Mouse (Mus musculus) liver, embryonic 13.5 days (tissue): ENCODE measurements around the gene Bri3bp. TPM values are rescaled to one million over a fixed set of nuclear protein-coding genes. Genes with fewer than 3 reads are reported as not detected.

ENCODE experiments used
- ATAC-seq: fragments of 200-750 bp; cut with Nextera tagmentation; 2 replicates; pipeline ENCODE4 v1.8.0; 2017; ENCODE audit warnings: low read depth, mild to moderate bottlenecking, moderate number of reproducible peaks, moderate library complexity
- DNase-seq: peaks from one replicate; pipeline ENCODE4 v3.0.0; 2022
- H3K27ac ChIP-seq: fragments of 300-500 bp; sonication (generic); 2 replicates; pipeline ENCODE4 v1.5.1; 2015; ENCODE audit warnings: moderate library complexity, mild to moderate bottlenecking, inconsistent platforms
- H3K27me3 ChIP-seq: fragments of 300-500 bp; sonication (generic); 2 replicates; pipeline ENCODE4 v1.6.1; 2015; ENCODE audit warnings: mild to moderate bottlenecking, inconsistent platforms
- H3K36me3 ChIP-seq: fragments of 300-500 bp; sonication (generic); 2 replicates; pipeline ENCODE4 v1.6.1; 2015; ENCODE audit warnings: mild to moderate bottlenecking, inconsistent platforms
- H3K4me1 ChIP-seq: fragments of 300-500 bp; sonication (generic); replicated peaks from 2 replicates; pipeline ENCODE4 v1.6.1; 2015; ENCODE audit warnings: inconsistent platforms
- H3K4me2 ChIP-seq: fragments of 300-500 bp; sonication (generic); 2 replicates; pipeline ENCODE4 v1.6.1; 2015; ENCODE audit warnings: inconsistent platforms, mild to moderate bottlenecking, moderate library complexity
- H3K4me3 ChIP-seq: fragments of 300-500 bp; sonication (generic); replicated peaks from 2 replicates; pipeline ENCODE4 v1.5.1; 2015; ENCODE audit warnings: mild to moderate bottlenecking, inconsistent platforms
- H3K9ac ChIP-seq: fragments of 300-500 bp; sonication (generic); 2 replicates; pipeline ENCODE4 v1.6.1; 2015; ENCODE audit warnings: mild to moderate bottlenecking, inconsistent platforms
- H3K9me3 ChIP-seq: fragments of 300-500 bp; sonication (generic); replicated peaks from 2 replicates; pipeline ENCODE4 v1.6.1; 2016; ENCODE audit warnings: inconsistent platforms
- WGBS: fragments of 180-500 bp; shearing (Covaris S2); methylation state at CpG from one replicate; pipeline ENCODE4 v1.1.7; 2015; ENCODE audit not compliant: insufficient replicate concordance; 5-methylcytosine and 5-hydroxymethylcytosine counted together
- polyA plus RNA-seq: library from polyadenylated mRNA; unstranded; fragments of >200 nt; fragmentation: Nextera tagmentation; extraction: Ambion mirVana; gene quantifications from 2 replicates; pipeline ENCODE4 v1.2.1, GENCODE M21; 2015

Bri3bp gene
- polyA plus RNA-seq, 1 experiment from 2014 or later = 31.8 TPM

DNA sequence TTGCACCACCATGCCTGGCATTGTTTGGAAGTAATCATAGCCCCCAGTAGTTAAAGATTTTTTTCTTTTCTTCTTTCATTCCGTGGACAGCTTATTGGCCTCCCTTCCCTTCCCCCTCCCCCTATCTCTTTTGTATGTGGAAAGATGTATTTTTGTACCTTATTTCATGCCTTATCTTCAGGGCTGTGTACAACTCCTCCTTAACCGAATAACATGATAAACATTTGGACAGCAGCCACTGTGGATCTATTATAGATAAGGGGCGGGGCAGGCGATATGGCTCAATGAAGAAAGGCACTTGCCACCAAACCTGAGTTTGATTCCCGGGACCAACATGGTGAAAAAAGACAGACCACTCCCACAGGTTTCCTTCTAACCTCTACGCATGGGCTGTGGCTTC lies 16.2 kb downstream of the Bri3bp start:
- 20% methylated on average over 6 of the region's 6 CpGs for WGBS
- Histone ChIP-seq H3K4me2 (peak overlapping the region; percentile 34), H3K27ac (peak overlapping the region; percentile 63; the same call in 1 of the 2 replicates), H3K9ac (peak overlapping the region; percentile 29; the same call in 1 of the 2 replicates), H3K4me3 (no peak overlapping the region; the same call in 1 of the 2 replicates), H3K36me3 (peaks cover 27% of the 10 kb centered on the region), H3K9me3 (no peaks in the 10 kb centered on the region), H3K4me1 (peaks cover 56% of the 10 kb centered on the region), H3K27me3 (no peaks in the 10 kb centered on the region)
- ATAC-seq = peak; percentile 56
- DNase-seq = peak; percentile 29

- WGBS = 81% methylated on average over 3 of the region's 3 CpGs
- H3K4me1 ChIP-seq = peaks cover 69% of the 10 kb centered on the region
- no peak overlapping the region for H3K4me2 ChIP-seq
- ATAC-seq = no peak
- no peaks in the 10 kb centered on the region for H3K27me3 ChIP-seq
- H3K27ac ChIP-seq = no peak overlapping the region
- no peaks in the 10 kb centered on the region for H3K9me3 ChIP-seq
- DNase-seq = no peak
- no peaks in the 10 kb centered on the region for H3K36me3 ChIP-seq
- H3K9ac ChIP-seq = no peak overlapping the region
- no peak overlapping the region for H3K4me3 ChIP-seq
These were observed 19.2 kb downstream of the Bri3bp start for GRCm38 (mm10) chr5:125460574-125460973.

DNA sequence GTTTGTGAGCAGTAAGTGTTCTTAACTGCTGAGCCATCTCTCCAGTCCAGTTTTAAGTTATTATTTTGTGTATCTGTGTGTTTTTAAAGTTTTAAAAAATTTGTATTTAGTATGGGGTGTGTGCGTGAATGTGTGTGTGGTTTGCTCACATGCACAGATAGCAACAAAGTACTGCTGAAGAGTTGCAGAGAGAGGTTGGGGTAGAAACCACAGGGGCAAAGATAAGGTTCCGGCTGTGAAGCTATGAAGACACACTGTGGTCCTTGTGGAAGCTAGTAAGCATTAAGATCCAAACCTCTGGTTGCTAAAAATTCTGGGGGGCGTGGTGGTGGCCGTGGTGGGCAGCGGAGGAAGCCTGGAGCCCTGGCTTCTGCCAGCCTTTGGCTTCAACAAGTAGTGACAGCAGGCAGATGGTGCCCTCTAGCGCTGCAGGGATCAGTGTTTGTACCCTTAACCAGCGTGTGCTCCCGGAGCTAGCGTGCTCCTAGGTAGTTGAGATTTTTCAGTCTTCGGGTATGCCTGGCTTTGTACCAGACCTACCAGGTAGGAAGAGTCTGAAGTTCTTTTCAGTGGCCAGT lies 20.6 kb downstream of the Bri3bp start:
- WGBS = 13% methylated on average over 10 of the region's 10 CpGs
- Histone ChIP-seq H3K9ac (peak overlapping the region; percentile 46; the same call in 1 of the 2 replicates), H3K4me1 (peaks cover 66% of the 10 kb centered on the region), H3K27me3 (no peaks in the 10 kb centered on the region), H3K4me2 (peak overlapping the region; percentile 30), H3K9me3 (no peaks in the 10 kb centered on the region), H3K36me3 (no peaks in the 10 kb centered on the region), H3K27ac (peak overlapping the region; percentile 36; the same call in 1 of the 2 replicates), H3K4me3 (no peak overlapping the region)
- no peak for ATAC-seq
- DNase-seq = peak; percentile 40

GRCm38 (mm10) chr5:125465192-125465591 lies 23.8 kb downstream of the Bri3bp start:
- H3K4me3 ChIP-seq = peak overlapping the region; percentile 28
- no peaks in the 10 kb centered on the region for H3K36me3 ChIP-seq
- DNase-seq = no peak
- H3K4me2 ChIP-seq = peak overlapping the region; percentile 66
- H3K9me3 ChIP-seq = no peaks in the 10 kb centered on the region
- peak overlapping the region; percentile 54 for H3K9ac ChIP-seq
- peak; percentile 6; the same call in 1 of the 2 replicates for ATAC-seq
- no peaks in the 10 kb centered on the region for H3K27me3 ChIP-seq
- H3K4me1 ChIP-seq = peaks cover 68% of the 10 kb centered on the region
- 33% methylated on average over 7 of the region's 7 CpGs for WGBS
- H3K27ac ChIP-seq = peak overlapping the region; percentile 84

DNA sequence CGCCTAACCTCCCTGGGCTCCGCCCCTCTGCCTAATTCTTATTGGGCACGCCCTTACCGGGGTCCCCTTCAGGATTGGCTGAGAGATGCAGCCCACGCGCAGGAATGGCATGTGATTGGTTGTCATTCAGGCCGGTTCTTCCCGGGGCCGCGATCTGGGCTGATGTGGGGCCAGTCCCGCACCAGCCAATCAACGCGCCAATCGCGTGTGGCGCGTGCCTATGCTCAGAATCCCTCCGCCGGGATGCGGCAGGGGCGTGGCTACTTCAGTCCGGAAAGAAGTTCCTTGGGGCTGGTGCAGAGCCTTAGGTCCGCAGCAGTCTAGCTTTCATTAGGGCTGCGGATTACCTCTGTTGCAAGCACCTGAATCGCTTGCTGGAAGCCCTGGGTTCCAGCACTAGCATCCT lies 24.3 kb downstream of the Bri3bp start:
- peak; percentile 99 for ATAC-seq

GRCm38 (mm10) chr5:125466483-125466882 lies 25.1 kb downstream of the Bri3bp start:
- Histone ChIP-seq H3K36me3 (no peaks in the 10 kb centered on the region), H3K4me1 (peaks cover 72% of the 10 kb centered on the region), H3K27me3 (no peaks in the 10 kb centered on the region), H3K4me3 (peak overlapping the region; percentile 57), H3K27ac (peak overlapping the region; percentile 79), H3K9me3 (no peaks in the 10 kb centered on the region), H3K4me2 (peak overlapping the region; percentile 66), H3K9ac (peak overlapping the region; percentile 65)
- ATAC-seq (no peak), DNase-seq (no peak)
- WGBS = 80% methylated on average over 5 of the region's 5 CpGs

More for the DNA sequence above, 24.3 kb downstream of the Bri3bp start:
- peak overlapping the region; percentile 57 for H3K4me3 ChIP-seq
- no peaks in the 10 kb centered on the region for H3K9me3 ChIP-seq
- peaks cover 73% of the 10 kb centered on the region for H3K4me1 ChIP-seq
- H3K4me2 ChIP-seq = peak overlapping the region; percentile 66
- peak overlapping the region; percentile 79 for H3K27ac ChIP-seq
- under 1% methylated on average over 25 of the region's 25 CpGs for WGBS
- H3K27me3 ChIP-seq = no peaks in the 10 kb centered on the region
- H3K36me3 ChIP-seq = no peaks in the 10 kb centered on the region
- DNase-seq = peak; percentile 97
- peak overlapping the region; percentile 65 for H3K9ac ChIP-seq

GRCm38 (mm10) chr5:125467261-125467660 lies 25.9 kb downstream of the Bri3bp start:
- DNase-seq = no peak
- Histone ChIP-seq H3K9me3 (no peaks in the 10 kb centered on the region), H3K9ac (no peak overlapping the region; the same call in 1 of the 2 replicates), H3K27ac (peak overlapping the region; percentile 50), H3K27me3 (no peaks in the 10 kb centered on the region), H3K4me1 (peaks cover 65% of the 10 kb centered on the region), H3K36me3 (no peaks in the 10 kb centered on the region), H3K4me3 (no peak overlapping the region), H3K4me2 (no peak overlapping the region)
- WGBS = 82% methylated on average over 14 of the region's 14 CpGs
- no peak for ATAC-seq

- no peak overlapping the region for H3K27ac ChIP-seq
- 85% methylated on average over 4 of the region's 4 CpGs for WGBS
- no peaks in the 10 kb centered on the region for H3K9me3 ChIP-seq
- DNase-seq = no peak
- no peak overlapping the region for H3K4me2 ChIP-seq
- ATAC-seq = no peak
- no peaks in the 10 kb centered on the region for H3K27me3 ChIP-seq
- no peak overlapping the region for H3K9ac ChIP-seq
- peaks cover 60% of the 10 kb centered on the region for H3K4me1 ChIP-seq
- no peaks in the 10 kb centered on the region for H3K36me3 ChIP-seq
- no peak overlapping the region for H3K4me3 ChIP-seq
These were observed 29.3 kb downstream of the Bri3bp start for GRCm38 (mm10) chr5:125470713-125471112.

GRCm38 (mm10) chr5:125472796-125473475 lies 31.6 kb downstream of the Bri3bp start:
- no peaks in the 10 kb centered on the region for H3K9me3 ChIP-seq
- no peak for ATAC-seq
- no peak overlapping the region for H3K27ac ChIP-seq
- no peak overlapping the region for H3K9ac ChIP-seq
- no peak for DNase-seq
- peaks cover 62% of the 10 kb centered on the region for H3K4me1 ChIP-seq
- WGBS = 68% methylated on average over 9 of the region's 9 CpGs
- H3K4me3 ChIP-seq = no peak overlapping the region
- H3K4me2 ChIP-seq = no peak overlapping the region
- H3K27me3 ChIP-seq = no peaks in the 10 kb centered on the region
- no peaks in the 10 kb centered on the region for H3K36me3 ChIP-seq

- ATAC-seq = peak; percentile 13
- peak overlapping the region; percentile 66 for H3K9ac ChIP-seq
These were observed 33.7 kb downstream of the Bri3bp start for GRCm38 (mm10) chr5:125475030-125475429.

DNA sequence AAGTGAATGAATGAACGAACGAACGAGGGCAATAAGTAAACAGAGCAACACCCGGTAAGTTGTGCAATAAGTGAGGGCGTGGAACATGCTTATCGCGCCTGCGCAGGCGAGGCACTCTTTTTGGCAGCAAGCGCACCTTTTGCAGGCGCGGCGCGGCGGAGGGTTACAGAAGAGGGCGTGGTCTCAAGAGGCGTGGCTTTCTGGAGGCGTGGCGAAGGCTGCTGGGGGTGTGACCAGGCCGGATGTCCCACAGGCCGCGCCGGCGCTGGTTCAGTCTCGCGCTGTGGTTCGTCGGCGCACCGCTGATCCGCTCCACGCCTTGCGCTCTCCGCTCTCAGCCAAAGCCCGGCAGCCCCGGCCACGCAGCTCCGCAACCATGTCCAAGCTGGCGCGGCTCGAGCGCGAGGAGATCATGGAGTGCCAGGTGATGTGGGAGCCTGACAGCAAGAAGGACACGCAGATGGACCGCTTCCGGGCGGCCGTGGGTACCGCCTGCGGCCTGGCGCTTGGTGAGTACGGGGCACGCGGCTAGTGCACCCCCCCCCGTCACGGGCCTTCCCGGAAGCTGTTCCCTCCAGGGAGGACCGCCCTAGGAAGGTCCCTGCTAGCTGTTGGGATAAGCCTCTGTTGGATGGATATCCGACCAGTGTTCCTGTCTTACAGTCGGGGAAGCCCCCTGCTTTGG lies 34.4 kb downstream of the Bri3bp start, which contains the start of gene Aacs:
TSS of gene Aacs (plus strand) at position 214 of the 685 bp plus-strand sequence.
- H3K27me3 ChIP-seq = no peaks in the 10 kb centered on the region
- peaks cover 5% of the 10 kb centered on the region; the same call in 1 of the 2 replicates for H3K36me3 ChIP-seq
- H3K9me3 ChIP-seq = no peaks in the 10 kb centered on the region
- H3K27ac ChIP-seq = peak within 1 kb of the TSS; percentile 90
- peaks cover 53% of the 10 kb centered on the region for H3K4me1 ChIP-seq
- peak; percentile 91 for ATAC-seq
- WGBS = under 1% methylated on average over 53 of the region's 60 CpGs
- peak within 1 kb of the TSS; percentile 88 for H3K9ac ChIP-seq
- peak; percentile 97 for DNase-seq
- H3K4me3 ChIP-seq = peak within 1 kb of the TSS; percentile 79
- peak within 1 kb of the TSS; percentile 99 for H3K4me2 ChIP-seq

More at GRCm38 (mm10) chr5:125475030-125475429, 33.7 kb downstream of the Bri3bp start:
- 49% methylated on average over 12 of the region's 12 CpGs for WGBS
- H3K4me1 ChIP-seq = peaks cover 57% of the 10 kb centered on the region
- DNase-seq = peak; percentile 20
- H3K36me3 ChIP-seq = peaks cover 5% of the 10 kb centered on the region; the same call in 1 of the 2 replicates
- peak overlapping the region; percentile 90 for H3K27ac ChIP-seq
- H3K4me3 ChIP-seq = peak overlapping the region; percentile 79
- no peaks in the 10 kb centered on the region for H3K9me3 ChIP-seq
- H3K27me3 ChIP-seq = no peaks in the 10 kb centered on the region
- peak overlapping the region; percentile 99 for H3K4me2 ChIP-seq
